Mouse (Mus musculus): Measurements from ENCODE around the gene Sik2. TPM values are rescaled to one million over a fixed set of nuclear protein-coding genes. Genes with fewer than 3 reads are reported as not detected.

Gene Sik2
- total and polyA plus RNA-seq, 3 experiments, result 7.5 to 12.1 TPM; not detected in 1

DNA sequence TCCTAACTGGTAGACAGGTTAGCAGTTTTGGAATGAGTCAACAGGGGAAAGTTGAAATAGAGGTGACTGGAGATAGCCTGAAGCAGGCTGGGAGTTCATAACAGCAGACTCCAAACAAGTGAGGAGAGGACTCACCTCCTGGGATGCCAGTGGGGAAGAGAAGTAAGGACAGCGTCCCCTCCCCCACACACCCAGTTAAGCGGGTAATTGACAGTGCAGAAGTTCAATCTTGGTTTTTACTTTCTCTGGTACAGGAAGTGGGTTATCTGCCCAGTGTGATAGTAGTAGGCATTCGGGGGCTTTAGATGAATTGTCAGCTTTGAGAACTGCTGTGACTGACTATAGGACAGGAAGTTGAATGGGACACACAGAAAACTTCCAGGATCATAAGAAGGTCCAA is 11.5 kb upstream of the Sik2 start (continued):
- TF ChIP-seq BHLHE40 (IDR thresholded peaks at IDR 0.05; ENCODE audit: borderline replicate concordance, low read depth, low read length) (peak; percentile 64; the same call in 1 of the 2 replicates), ETS1 (IDR thresholded peaks at IDR 0.05; ENCODE audit: low read depth, low read length) (peak; percentile 76), RAD21 (IDR thresholded peaks at IDR 0.05; ENCODE audit: low read depth, low read length) (no peak), ELF1 (IDR thresholded peaks at IDR 0.05; ENCODE audit: low read depth, low read length) (0 out of 2 replicates have a peak, but pooled peaks have one; percentile 34), SIN3A (IDR thresholded peaks at IDR 0.05; ENCODE audit: low read length) (0 out of 2 replicates have a peak, but pooled peaks have one; percentile 41), NELFE (IDR thresholded peaks at IDR 0.05; ENCODE audit: low read depth, low read length) (no peak), CTCF (IDR thresholded peaks at IDR 0.05 in 2 of 3, conservative IDR thresholded peaks at IDR 0.05 in 1 of 3; ENCODE audit: control insufficient read depth in 1 of 3, insufficient read depth in 1 of 3, low read depth in 2 of 3, low read length in 3 of 3, poor library complexity in 1 of 3, severe bottlenecking in 1 of 3) (no peak), KAT2A (conservative IDR thresholded peaks at IDR 0.05; ENCODE audit: low read depth, low read length) (no peak), TAL1 (IDR thresholded peaks at IDR 0.05; ENCODE audit: low read length) (no peak), MAX (IDR thresholded peaks at IDR 0.05; ENCODE audit: low read length) (no peak; the same call in 1 of the 2 replicates), GABPA (IDR thresholded peaks at IDR 0.05; ENCODE audit: low read depth, low read length) (no peak), SMC3 (IDR thresholded peaks at IDR 0.05; ENCODE audit: low read depth, low read length) (no peak)

DNA sequence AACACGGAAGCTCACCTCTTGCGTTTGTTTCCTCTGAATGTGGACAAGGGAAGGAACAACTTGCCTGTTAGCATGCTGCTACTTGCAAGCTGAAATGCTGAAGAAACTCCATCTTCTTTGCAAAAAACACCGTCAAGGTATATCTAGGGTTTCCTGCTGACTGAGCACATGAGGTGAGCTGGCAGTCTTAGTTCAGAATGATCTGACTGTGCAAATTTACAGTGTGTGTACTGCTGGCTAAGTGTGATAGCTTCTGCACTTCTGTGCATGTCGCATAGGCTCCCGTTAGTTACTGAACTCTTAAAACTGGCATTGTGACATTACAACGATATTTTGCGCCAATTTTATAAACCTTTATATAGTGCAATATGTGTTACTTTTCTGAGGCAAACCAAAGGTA is 10.8 kb upstream of the Sik2 start:
- no peak overlapping the region for H3K9ac ChIP-seq (ENCODE audit: control insufficient read depth, low read depth, low read length, poor library complexity, severe bottlenecking)
- peaks cover 0 to 26% of the 10 kb centered on the region in 2 experiments; a peak in 2 of 4 replicates for H3K36me3 ChIP-seq (ENCODE audit: control insufficient read depth in 1 of 2, insufficient read depth in 2 of 2, low read length in 2 of 2)
- no peaks in the 10 kb centered on the region for H3K27me3 ChIP-seq (ENCODE audit: control insufficient read depth in 1 of 2, insufficient read depth in 2 of 2, low read length in 2 of 2)
- TF ChIP-seq ZNF384 (IDR thresholded peaks at IDR 0.05; ENCODE audit: low read depth, low read length) (no peak), MEF2A (IDR thresholded peaks at IDR 0.05; ENCODE audit: extremely low read depth, insufficient replicate concordance, low read depth, low read length, poor library complexity, severe bottlenecking) (no peak)
- H3K27ac ChIP-seq (ENCODE audit: control insufficient read depth, low read depth, low read length), result no peak overlapping the region
- H3K79me2 ChIP-seq (ENCODE audit: control insufficient read depth, insufficient read depth, low read length, poor library complexity), result no peaks in the 10 kb centered on the region
- no peak overlapping the region for H3K4me3 ChIP-seq (ENCODE audit: control insufficient read depth in 1 of 2, insufficient read depth in 1 of 2, low read depth in 2 of 2, low read length in 2 of 2)
- H3K9me3 ChIP-seq (replicated peaks; ENCODE audit: insufficient read depth, low read length), result no peaks in the 10 kb centered on the region
- peaks cover 6 to 18% of the 10 kb centered on the region in 2 experiments for H3K4me1 ChIP-seq (ENCODE audit: control insufficient read depth in 1 of 2, insufficient read depth in 2 of 2, low read length in 2 of 2)
- DNase-seq (ENCODE audit: low read depth, low spot score), result no peak

DNA sequence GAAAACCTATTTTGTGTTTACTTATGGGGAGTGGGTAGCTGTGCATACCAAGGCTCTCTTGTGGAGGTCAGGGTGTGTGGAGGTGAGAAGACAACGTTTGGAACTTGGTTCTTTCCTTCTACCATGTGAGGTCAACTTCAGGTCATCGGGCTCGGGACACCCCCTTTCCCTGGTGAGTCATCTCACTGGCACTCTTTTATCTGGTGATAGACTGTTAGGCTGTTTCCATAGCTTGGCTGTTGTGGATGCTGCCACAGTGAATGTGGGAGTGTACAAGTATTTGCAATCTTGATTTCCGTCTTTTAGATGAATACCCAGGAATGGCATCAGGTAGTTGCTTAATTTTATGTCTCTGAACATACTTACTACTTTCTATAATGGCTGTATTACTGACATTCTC is 6.9 kb upstream of the Sik2 start:
- H3K27me3 ChIP-seq (ENCODE audit: control insufficient read depth in 1 of 2, insufficient read depth in 2 of 2, low read length in 2 of 2), result no peaks in the 10 kb centered on the region
- TF ChIP-seq CHD1 (IDR thresholded peaks at IDR 0.05; ENCODE audit: low read depth, low read length), result no peak
- no peak for TF ChIP-seq USF1 (IDR thresholded peaks at IDR 0.05; ENCODE audit: low read depth, low read length)
- no peak for TF ChIP-seq HCFC1 (IDR thresholded peaks at IDR 0.05; ENCODE audit: low read depth, low read length)
- no peak for TF ChIP-seq USF2 (IDR thresholded peaks at IDR 0.05; ENCODE audit: borderline replicate concordance in 1 of 2, insufficient read depth in 1 of 2, low read depth in 1 of 2, low read length in 2 of 2)
- TF ChIP-seq POLR2AphosphoS5 (IDR thresholded peaks at IDR 0.05; ENCODE audit: borderline replicate concordance, low read depth, low read length), result no peak
- TF ChIP-seq MEF2A (IDR thresholded peaks at IDR 0.05; ENCODE audit: extremely low read depth, insufficient replicate concordance, low read depth, low read length, poor library complexity, severe bottlenecking), result no peak
- TF ChIP-seq ZC3H11A (IDR thresholded peaks at IDR 0.05; ENCODE audit: low read depth, low read length), result no peak
- TF ChIP-seq MXI1 (IDR thresholded peaks at IDR 0.05; ENCODE audit: low read depth, low read length), result 0 out of 2 replicates have a peak, but pooled peaks have one; percentile 22
- TF ChIP-seq SIN3A (IDR thresholded peaks at IDR 0.05; ENCODE audit: low read length), result peak; percentile 22; the same call in 1 of the 2 replicates
- no peak for TF ChIP-seq TBP (IDR thresholded peaks at IDR 0.05; ENCODE audit: low read depth, low read length)
- TF ChIP-seq UBTF (IDR thresholded peaks at IDR 0.05; ENCODE audit: borderline replicate concordance, insufficient read depth, low read depth, low read length), result no peak
- peak; percentile 77 for TF ChIP-seq ETS1 (IDR thresholded peaks at IDR 0.05; ENCODE audit: low read depth, low read length)
- peak; percentile 71 for TF ChIP-seq GATA1 (IDR thresholded peaks at IDR 0.05; ENCODE audit: low read depth, low read length)
- TF ChIP-seq NELFE (IDR thresholded peaks at IDR 0.05; ENCODE audit: low read depth, low read length), result no peak
- peak; percentile 92 for TF ChIP-seq JUND (IDR thresholded peaks at IDR 0.05; ENCODE audit: low read depth, low read length)
- no peak for TF ChIP-seq RAD21 (IDR thresholded peaks at IDR 0.05; ENCODE audit: low read depth, low read length)
- TF ChIP-seq TCF12 (IDR thresholded peaks at IDR 0.05; ENCODE audit: low read depth, low read length), result peak; percentile 30; the same call in 1 of the 2 replicates
- TF ChIP-seq POLR2A (IDR thresholded peaks at IDR 0.05; ENCODE audit: control insufficient read depth in 1 of 2, insufficient read depth in 1 of 2, low read depth in 1 of 2, low read length in 2 of 2, poor library complexity in 1 of 2), result no peak
- TF ChIP-seq EP300 (IDR thresholded peaks at IDR 0.05; ENCODE audit: low read depth in 1 of 2, low read length in 2 of 2), result peak; percentile 85

More for the DNA sequence above, 6.9 kb upstream of the Sik2 start:
- peaks cover 0 to 19% of the 10 kb centered on the region in 2 experiments; a peak in 2 of 4 replicates for H3K36me3 ChIP-seq (ENCODE audit: control insufficient read depth in 1 of 2, insufficient read depth in 2 of 2, low read length in 2 of 2)
- peak; percentile 74 for DNase-seq (ENCODE audit: low read depth, low spot score)
- peak overlapping the region; percentile 34; the same call in 1 of the 2 replicates for H3K27ac ChIP-seq (ENCODE audit: control insufficient read depth, low read depth, low read length)
- no peaks in the 10 kb centered on the region for H3K9me3 ChIP-seq (replicated peaks; ENCODE audit: insufficient read depth, low read length)
- peaks cover 6 to 14% of the 10 kb centered on the region in 2 experiments for H3K4me1 ChIP-seq (ENCODE audit: control insufficient read depth in 1 of 2, insufficient read depth in 2 of 2, low read length in 2 of 2)
- no peak overlapping the region for H3K9ac ChIP-seq (ENCODE audit: control insufficient read depth, low read depth, low read length, poor library complexity, severe bottlenecking)
- no peaks in the 10 kb centered on the region for H3K79me2 ChIP-seq (ENCODE audit: control insufficient read depth, insufficient read depth, low read length, poor library complexity)
- no peak overlapping the region for H3K4me3 ChIP-seq (ENCODE audit: control insufficient read depth in 1 of 2, insufficient read depth in 1 of 2, low read depth in 2 of 2, low read length in 2 of 2)

Data from MEL (cell line).